Mouse (Mus musculus): ENCODE results near the gene Rfx8. TPM values are rescaled to one million over a fixed set of nuclear protein-coding genes. Genes with fewer than 3 reads are reported as not detected.

Gene Rfx8
- total and polyA plus RNA-seq, 3 experiments = not detected

- Histone ChIP-seq H3K4me2 (ENCODE audit: insufficient read depth, low read depth, poor library complexity, severe bottlenecking) (no peak overlapping the region), H3K4me3 (replicated peaks in 1 of 3; ENCODE audit: low read depth in 2 of 3, low read length in 2 of 3, poor library complexity in 1 of 3) (no peak overlapping the region), H3K27me3 (replicated peaks) (no peaks in the 10 kb centered on the region), H3K4me1 (ENCODE audit: control insufficient read depth in 1 of 2, insufficient read depth in 2 of 2) (peaks cover 0 to 6% of the 10 kb centered on the region in 2 experiments; a peak in 2 of 4 replicates), H3K79me2 (replicated peaks; ENCODE audit: control insufficient read depth, extremely low read depth, insufficient read depth, poor library complexity, severe bottlenecking) (no peaks in the 10 kb centered on the region), H3K36me3 (replicated peaks in 1 of 2; ENCODE audit: control insufficient read depth in 1 of 2, insufficient read depth in 1 of 2, low read length in 1 of 2) (no peaks in the 10 kb centered on the region), H3K9me3 (replicated peaks; ENCODE audit: low read length) (no peaks in the 10 kb centered on the region), H3K9ac (ENCODE audit: insufficient read depth, low read depth) (no peak overlapping the region), H3K27ac (ENCODE audit: insufficient read depth, low read depth) (no peak overlapping the region)
- DNase-seq (ENCODE audit: extremely low read depth) = no peak
- TF ChIP-seq SMC3 (IDR thresholded peaks at IDR 0.05; ENCODE audit: low read depth, low read length) = no peak
- no peak for TF ChIP-seq EP300 (IDR thresholded peaks at IDR 0.05; ENCODE audit: low read length)
- in situ Hi-C loops (cut with MboI; ENCODE audit: low pct_ligation_motif_present, low pct_unique_long_range_greater_than_20kb, low sequenced_read_pairs) (no loop called here), dilution Hi-C loops (cut with MboI; ENCODE audit: extremely low pct_ligation_motif_present, extremely low pct_unique_long_range_greater_than_20kb, low sequenced_read_pairs) (no loop called here)
These were observed 28.4 kb upstream of the Rfx8 start for GRCm38 (mm10) chr1:39749214-39749613.

GRCm38 (mm10) chr1:39748666-39749065, 27.9 kb upstream of the Rfx8 start:
- Histone ChIP-seq H3K27me3 (replicated peaks) (no peaks in the 10 kb centered on the region), H3K27ac (ENCODE audit: insufficient read depth, low read depth) (no peak overlapping the region), H3K9ac (ENCODE audit: insufficient read depth, low read depth) (no peak overlapping the region), H3K79me2 (replicated peaks; ENCODE audit: control insufficient read depth, extremely low read depth, insufficient read depth, poor library complexity, severe bottlenecking) (no peaks in the 10 kb centered on the region), H3K4me3 (replicated peaks in 1 of 3; ENCODE audit: low read depth in 2 of 3, low read length in 2 of 3, poor library complexity in 1 of 3) (no peak overlapping the region), H3K4me2 (ENCODE audit: insufficient read depth, low read depth, poor library complexity, severe bottlenecking) (no peak overlapping the region), H3K36me3 (replicated peaks in 1 of 2; ENCODE audit: control insufficient read depth in 1 of 2, insufficient read depth in 1 of 2, low read length in 1 of 2) (no peaks in the 10 kb centered on the region), H3K4me1 (ENCODE audit: control insufficient read depth in 1 of 2, insufficient read depth in 2 of 2) (peaks cover 0 to 6% of the 10 kb centered on the region in 2 experiments; a peak in 2 of 4 replicates), H3K9me3 (replicated peaks; ENCODE audit: low read length) (no peaks in the 10 kb centered on the region)
- dilution Hi-C loops (cut with MboI; ENCODE audit: extremely low pct_ligation_motif_present, extremely low pct_unique_long_range_greater_than_20kb, low sequenced_read_pairs) = no loop called here
- DNase-seq (ENCODE audit: extremely low read depth) = no peak
- TF ChIP-seq RCOR1 (conservative IDR thresholded peaks at IDR 0.05; ENCODE audit: low read depth, low read length) = no peak
- TF ChIP-seq JUND (conservative IDR thresholded peaks at IDR 0.05; ENCODE audit: low read depth, low read length) = no peak
- TF ChIP-seq POLR2A (IDR thresholded peaks at IDR 0.05; ENCODE audit: low read depth, low read length) = no peak
- no peak for TF ChIP-seq CTCF (conservative IDR thresholded peaks at IDR 0.05 in 1 of 2, IDR thresholded peaks at IDR 0.05 in 1 of 2; ENCODE audit: low read depth in 2 of 2, low read length in 2 of 2)
- no peak for TF ChIP-seq ZC3H11A (IDR thresholded peaks at IDR 0.05; ENCODE audit: low read depth, low read length)
- TF ChIP-seq MXI1 (IDR thresholded peaks at IDR 0.05; ENCODE audit: low read depth, low read length) = no peak
- TF ChIP-seq CHD1 (IDR thresholded peaks at IDR 0.05; ENCODE audit: low read depth, low read length) = no peak
- TF ChIP-seq GABPA (IDR thresholded peaks at IDR 0.05; ENCODE audit: insufficient replicate concordance, low read depth, low read length) = no peak
- no peak for TF ChIP-seq MAX (IDR thresholded peaks at IDR 0.05; ENCODE audit: low read length)
- TF ChIP-seq SIN3A (IDR thresholded peaks at IDR 0.05; ENCODE audit: low read length) = no peak
- no peak for TF ChIP-seq IRF4 (IDR thresholded peaks at IDR 0.05; ENCODE audit: low read depth, low read length)
- no peak for TF ChIP-seq ZKSCAN1 (IDR thresholded peaks at IDR 0.05; ENCODE audit: borderline replicate concordance, low read depth, low read length)
- in situ Hi-C loops (cut with MboI; ENCODE audit: low pct_ligation_motif_present, low pct_unique_long_range_greater_than_20kb, low sequenced_read_pairs) = no loop called here

GRCm38 (mm10) chr1:39746464-39746863, 25.7 kb upstream of the Rfx8 start:
- Histone ChIP-seq H3K27me3 (replicated peaks) (no peaks in the 10 kb centered on the region), H3K79me2 (replicated peaks; ENCODE audit: control insufficient read depth, extremely low read depth, insufficient read depth, poor library complexity, severe bottlenecking) (no peaks in the 10 kb centered on the region), H3K9ac (ENCODE audit: insufficient read depth, low read depth) (no peak overlapping the region), H3K4me3 (replicated peaks in 1 of 3; ENCODE audit: low read depth in 2 of 3, low read length in 2 of 3, poor library complexity in 1 of 3) (no peak overlapping the region), H3K4me1 (ENCODE audit: control insufficient read depth in 1 of 2, insufficient read depth in 2 of 2) (peaks cover 0 to 6% of the 10 kb centered on the region in 2 experiments; a peak in 2 of 4 replicates), H3K27ac (ENCODE audit: insufficient read depth, low read depth) (no peak overlapping the region), H3K36me3 (replicated peaks in 1 of 2; ENCODE audit: control insufficient read depth in 1 of 2, insufficient read depth in 1 of 2, low read length in 1 of 2) (no peaks in the 10 kb centered on the region), H3K4me2 (ENCODE audit: insufficient read depth, low read depth, poor library complexity, severe bottlenecking) (no peak overlapping the region), H3K9me3 (replicated peaks; ENCODE audit: low read length) (no peaks in the 10 kb centered on the region)
- DNase-seq (ENCODE audit: extremely low read depth) = no peak
- in situ Hi-C loops (cut with MboI; ENCODE audit: low pct_ligation_motif_present, low pct_unique_long_range_greater_than_20kb, low sequenced_read_pairs) (no loop called here), dilution Hi-C loops (cut with MboI; ENCODE audit: extremely low pct_ligation_motif_present, extremely low pct_unique_long_range_greater_than_20kb, low sequenced_read_pairs) (no loop called here)
- TF ChIP-seq RAD21 (IDR thresholded peaks at IDR 0.05; ENCODE audit: low read depth, low read length) (no peak), ELF1 (IDR thresholded peaks at IDR 0.05; ENCODE audit: low read depth, low read length) (no peak), CTCF (conservative IDR thresholded peaks at IDR 0.05 in 1 of 2, IDR thresholded peaks at IDR 0.05 in 1 of 2; ENCODE audit: low read depth in 2 of 2, low read length in 2 of 2) (no peak), PAX5 (IDR thresholded peaks at IDR 0.05; ENCODE audit: low read length) (no peak), JUND (conservative IDR thresholded peaks at IDR 0.05; ENCODE audit: low read depth, low read length) (no peak), GABPA (IDR thresholded peaks at IDR 0.05; ENCODE audit: insufficient replicate concordance, low read depth, low read length) (no peak), SMC3 (IDR thresholded peaks at IDR 0.05; ENCODE audit: low read depth, low read length) (no peak), USF2 (conservative IDR thresholded peaks at IDR 0.05; ENCODE audit: low read depth, low read length) (no peak), CHD1 (IDR thresholded peaks at IDR 0.05; ENCODE audit: low read depth, low read length) (no peak), KAT2A (IDR thresholded peaks at IDR 0.05; ENCODE audit: insufficient replicate concordance, low read length) (no peak)
